Mouse (Mus musculus): ENCODE data around the gene Astn2. TPM values are rescaled to one million over a fixed set of nuclear protein-coding genes. Genes with fewer than 3 reads are reported as not detected.

The Astn2 gene
- polyA plus RNA-seq, 1 experiment, result not detected

GRCm38 (mm10) chr4:66215170-66215618, 189.2 kb downstream of the Astn2 start:
- Histone ChIP-seq H3K36me3 (replicated peaks; ENCODE audit: low read length) (no peaks in the 10 kb centered on the region), H3K27me3 (replicated peaks) (no peaks in the 10 kb centered on the region), H3K9me3 (no peaks in the 10 kb centered on the region), H3K4me1 (no peaks in the 10 kb centered on the region), H3K4me3 (replicated peaks) (no peak overlapping the region)
- no peak for TF ChIP-seq FLI1 (IDR thresholded peaks at IDR 0.05; ENCODE audit: low read length)

GRCm38 (mm10) chr4:66189636-66190035, 214.8 kb downstream of the Astn2 start:
- no peak for TF ChIP-seq FLI1 (IDR thresholded peaks at IDR 0.05; ENCODE audit: low read length)
- TF ChIP-seq GATA1 (IDR thresholded peaks at IDR 0.05; ENCODE audit: borderline replicate concordance, low read length), result no peak
- no peaks in the 10 kb centered on the region for H3K27me3 ChIP-seq (replicated peaks)
- H3K9me3 ChIP-seq, result peaks cover 7% of the 10 kb centered on the region

GRCm38 (mm10) chr4:66175887-66176533, 228.4 kb downstream of the Astn2 start:
- Histone ChIP-seq H3K36me3 (replicated peaks; ENCODE audit: low read length) (no peaks in the 10 kb centered on the region), H3K9me3 (peaks cover 10% of the 10 kb centered on the region), H3K27me3 (replicated peaks) (no peaks in the 10 kb centered on the region), H3K4me3 (replicated peaks) (no peak overlapping the region), H3K4me1 (no peaks in the 10 kb centered on the region)
- no peak for TF ChIP-seq FLI1 (IDR thresholded peaks at IDR 0.05; ENCODE audit: low read length)
- TF ChIP-seq GATA1 (IDR thresholded peaks at IDR 0.05; ENCODE audit: borderline replicate concordance, low read length), result no peak

More at GRCm38 (mm10) chr4:66189636-66190035, 214.8 kb downstream of the Astn2 start:
- H3K4me3 ChIP-seq (replicated peaks), result no peak overlapping the region
- no peaks in the 10 kb centered on the region for H3K4me1 ChIP-seq
- no peaks in the 10 kb centered on the region for H3K36me3 ChIP-seq (replicated peaks; ENCODE audit: low read length)

- no peak overlapping the region for H3K4me3 ChIP-seq (replicated peaks)
- no peaks in the 10 kb centered on the region for H3K36me3 ChIP-seq (replicated peaks; ENCODE audit: low read length)
- TF ChIP-seq FLI1 (IDR thresholded peaks at IDR 0.05; ENCODE audit: low read length), result no peak
- TF ChIP-seq GATA1 (IDR thresholded peaks at IDR 0.05; ENCODE audit: borderline replicate concordance, low read length), result no peak
- peaks cover 10% of the 10 kb centered on the region for H3K9me3 ChIP-seq
- H3K27me3 ChIP-seq (replicated peaks), result no peaks in the 10 kb centered on the region
- H3K4me1 ChIP-seq, result no peaks in the 10 kb centered on the region
Observed at GRCm38 (mm10) chr4:66171583-66171982, 232.8 kb downstream of the Astn2 start.

GRCm38 (mm10) chr4:66170787-66171186, 233.6 kb downstream of the Astn2 start:
- TF ChIP-seq GATA1 (IDR thresholded peaks at IDR 0.05; ENCODE audit: borderline replicate concordance, low read length), result no peak
- no peak for TF ChIP-seq FLI1 (IDR thresholded peaks at IDR 0.05; ENCODE audit: low read length)
- Histone ChIP-seq H3K36me3 (replicated peaks; ENCODE audit: low read length) (no peaks in the 10 kb centered on the region), H3K9me3 (peaks cover 10% of the 10 kb centered on the region), H3K4me1 (no peaks in the 10 kb centered on the region), H3K4me3 (replicated peaks) (no peak overlapping the region), H3K27me3 (replicated peaks) (no peaks in the 10 kb centered on the region)

GRCm38 (mm10) chr4:66169485-66169884, 234.9 kb downstream of the Astn2 start:
- Histone ChIP-seq H3K4me3 (replicated peaks) (no peak overlapping the region), H3K9me3 (peaks cover 10% of the 10 kb centered on the region), H3K27me3 (replicated peaks) (no peaks in the 10 kb centered on the region), H3K36me3 (replicated peaks; ENCODE audit: low read length) (no peaks in the 10 kb centered on the region), H3K4me1 (no peaks in the 10 kb centered on the region)
- TF ChIP-seq GATA1 (IDR thresholded peaks at IDR 0.05; ENCODE audit: borderline replicate concordance, low read length) (no peak), FLI1 (IDR thresholded peaks at IDR 0.05; ENCODE audit: low read length) (no peak)

GRCm38 (mm10) chr4:66158714-66159113, 245.7 kb downstream of the Astn2 start:
- no peak overlapping the region for H3K4me3 ChIP-seq (replicated peaks)
- TF ChIP-seq GATA1 (IDR thresholded peaks at IDR 0.05; ENCODE audit: borderline replicate concordance, low read length) (no peak), FLI1 (IDR thresholded peaks at IDR 0.05; ENCODE audit: low read length) (no peak)

GRCm38 (mm10) chr4:66157439-66158113, 246.8 kb downstream of the Astn2 start:
- TF ChIP-seq FLI1 (IDR thresholded peaks at IDR 0.05; ENCODE audit: low read length) (no peak), GATA1 (IDR thresholded peaks at IDR 0.05; ENCODE audit: borderline replicate concordance, low read length) (no peak)
- Histone ChIP-seq H3K27me3 (replicated peaks) (no peaks in the 10 kb centered on the region), H3K9me3 (no peaks in the 10 kb centered on the region), H3K4me3 (replicated peaks) (no peak overlapping the region), H3K4me1 (no peaks in the 10 kb centered on the region), H3K36me3 (replicated peaks; ENCODE audit: low read length) (no peaks in the 10 kb centered on the region)

More at GRCm38 (mm10) chr4:66158714-66159113, 245.7 kb downstream of the Astn2 start:
- Histone ChIP-seq H3K36me3 (replicated peaks; ENCODE audit: low read length) (no peaks in the 10 kb centered on the region), H3K9me3 (no peaks in the 10 kb centered on the region), H3K4me1 (no peaks in the 10 kb centered on the region), H3K27me3 (replicated peaks) (no peaks in the 10 kb centered on the region)

- Histone ChIP-seq H3K9me3 (no peaks in the 10 kb centered on the region), H3K36me3 (replicated peaks; ENCODE audit: low read length) (no peaks in the 10 kb centered on the region), H3K27me3 (replicated peaks) (no peaks in the 10 kb centered on the region), H3K4me1 (no peaks in the 10 kb centered on the region), H3K4me3 (replicated peaks) (no peak overlapping the region)
- no peak for TF ChIP-seq GATA1 (IDR thresholded peaks at IDR 0.05; ENCODE audit: borderline replicate concordance, low read length)
- TF ChIP-seq FLI1 (IDR thresholded peaks at IDR 0.05; ENCODE audit: low read length), result no peak
Observed at GRCm38 (mm10) chr4:66146546-66146945, 257.9 kb downstream of the Astn2 start.

- no peaks in the 10 kb centered on the region for H3K36me3 ChIP-seq (replicated peaks; ENCODE audit: low read length)
- TF ChIP-seq GATA1 (IDR thresholded peaks at IDR 0.05; ENCODE audit: borderline replicate concordance, low read length), result no peak
- TF ChIP-seq FLI1 (IDR thresholded peaks at IDR 0.05; ENCODE audit: low read length), result no peak
- H3K27me3 ChIP-seq (replicated peaks), result no peaks in the 10 kb centered on the region
- H3K4me1 ChIP-seq, result no peaks in the 10 kb centered on the region
- H3K4me3 ChIP-seq (replicated peaks), result no peak overlapping the region
- no peaks in the 10 kb centered on the region for H3K9me3 ChIP-seq
Observed at GRCm38 (mm10) chr4:66126181-66126580, 278.2 kb downstream of the Astn2 start.
